Mouse (Mus musculus) kidney, embryonic 15.5 days (tissue): ENCODE data around the gene Plod2. TPM values are rescaled to one million over a fixed set of nuclear protein-coding genes. Genes with fewer than 3 reads are reported as not detected.

ENCODE experiments used
- ATAC-seq: fragments of 200-750 bp; cut with Nextera tagmentation; replicated peaks from 2 replicates; pipeline ENCODE4 v1.8.0; 2017; ENCODE audit warnings: moderate TSS enrichment; ENCODE audit not compliant: low FRiP score
- H3K27ac ChIP-seq: fragments of 300-500 bp; sonication (generic); 2 replicates; pipeline ENCODE4 v1.5.1; 2015; ENCODE audit warnings: mild to moderate bottlenecking, inconsistent platforms
- H3K27me3 ChIP-seq: fragments of 300-500 bp; sonication (generic); 2 replicates; pipeline ENCODE4 v1.6.1; 2015; ENCODE audit warnings: inconsistent platforms
- H3K36me3 ChIP-seq: fragments of 300-500 bp; sonication (generic); 2 replicates; pipeline ENCODE4 v1.6.1; 2015; ENCODE audit warnings: inconsistent platforms
- H3K4me1 ChIP-seq: fragments of 300-500 bp; sonication (generic); 2 replicates; pipeline ENCODE4 v1.6.1; 2015; ENCODE audit warnings: inconsistent platforms
- H3K4me2 ChIP-seq: fragments of 300-500 bp; sonication (generic); 2 replicates; pipeline ENCODE4 v1.6.1; 2015; ENCODE audit warnings: moderate library complexity, mild to moderate bottlenecking, inconsistent platforms
- H3K4me3 ChIP-seq: fragments of 300-500 bp; sonication (generic); replicated peaks from 2 replicates; pipeline ENCODE4 v1.5.1; 2015; ENCODE audit warnings: mild to moderate bottlenecking, inconsistent platforms
- H3K9ac ChIP-seq: fragments of 300-500 bp; sonication (generic); 2 replicates; pipeline ENCODE4 v1.6.1; 2015; ENCODE audit warnings: mild to moderate bottlenecking, inconsistent platforms
- H3K9me3 ChIP-seq: fragments of 300-500 bp; sonication (generic); replicated peaks from 2 replicates; pipeline ENCODE4 v1.6.1; 2016; ENCODE audit warnings: inconsistent platforms
- WGBS: fragments of 180-500 bp; shearing (Covaris S2); methylation state at CpG from one replicate; pipeline ENCODE4 v1.1.7; 2015; ENCODE audit warnings: mixed read lengths; 5-methylcytosine and 5-hydroxymethylcytosine counted together
- polyA plus RNA-seq: library from polyadenylated mRNA; unstranded; fragments of >200 nt; fragmentation: Nextera tagmentation; extraction: Ambion mirVana; gene quantifications from 2 replicates; pipeline ENCODE4 v1.2.1, GENCODE M21; 2015

Plod2 gene
- polyA plus RNA-seq, 1 experiment from 2014 or later: 41.9 TPM

GRCm38 (mm10) chr9:92613206-92613605, 71.2 kb downstream of the Plod2 start:
- Histone ChIP-seq H3K4me1 (no peaks in the 10 kb centered on the region), H3K27ac (no peak overlapping the region), H3K27me3 (no peaks in the 10 kb centered on the region), H3K4me3 (no peak overlapping the region), H3K36me3 (no peaks in the 10 kb centered on the region), H3K9me3 (no peaks in the 10 kb centered on the region), H3K9ac (no peak overlapping the region), H3K4me2 (no peak overlapping the region)
- WGBS: 78% methylated on average over 8 of the region's 8 CpGs
- no peak for ATAC-seq

GRCm38 (mm10) chr9:92616418-92616817, 74.4 kb downstream of the Plod2 start:
- Histone ChIP-seq H3K9ac (no peak overlapping the region), H3K4me1 (no peaks in the 10 kb centered on the region), H3K4me2 (no peak overlapping the region), H3K36me3 (no peaks in the 10 kb centered on the region), H3K9me3 (no peaks in the 10 kb centered on the region), H3K4me3 (no peak overlapping the region), H3K27ac (no peak overlapping the region), H3K27me3 (no peaks in the 10 kb centered on the region)
- WGBS: 87% methylated on average over 2 of the region's 2 CpGs
- no peak for ATAC-seq

- Histone ChIP-seq H3K4me1 (no peaks in the 10 kb centered on the region), H3K4me3 (no peak overlapping the region), H3K27ac (no peak overlapping the region), H3K36me3 (no peaks in the 10 kb centered on the region), H3K9me3 (no peaks in the 10 kb centered on the region), H3K4me2 (no peak overlapping the region), H3K9ac (no peak overlapping the region), H3K27me3 (no peaks in the 10 kb centered on the region)
- no peak for ATAC-seq
- 76% methylated on average over 2 of the region's 2 CpGs for WGBS
Measured at GRCm38 (mm10) chr9:92617376-92617775, 75.4 kb downstream of the Plod2 start.

GRCm38 (mm10) chr9:92620088-92620487, 78.1 kb downstream of the Plod2 start:
- Histone ChIP-seq H3K4me3 (no peak overlapping the region), H3K27ac (no peak overlapping the region), H3K4me1 (no peaks in the 10 kb centered on the region), H3K36me3 (no peaks in the 10 kb centered on the region), H3K9ac (no peak overlapping the region), H3K4me2 (no peak overlapping the region), H3K9me3 (no peaks in the 10 kb centered on the region), H3K27me3 (no peaks in the 10 kb centered on the region)
- WGBS: 78% methylated on average over 1 of the region's 1 CpGs
- no peak for ATAC-seq

- ATAC-seq: no peak
- Histone ChIP-seq H3K4me1 (no peaks in the 10 kb centered on the region), H3K9me3 (no peaks in the 10 kb centered on the region), H3K27me3 (no peaks in the 10 kb centered on the region), H3K27ac (no peak overlapping the region), H3K9ac (no peak overlapping the region), H3K4me2 (no peak overlapping the region), H3K36me3 (no peaks in the 10 kb centered on the region), H3K4me3 (no peak overlapping the region)
- 75% methylated on average over 3 of the region's 3 CpGs for WGBS
Measured at GRCm38 (mm10) chr9:92621246-92621645, 79.2 kb downstream of the Plod2 start.

GRCm38 (mm10) chr9:92621878-92622282, 79.9 kb downstream of the Plod2 start:
- H3K4me1 ChIP-seq: no peaks in the 10 kb centered on the region
- no peaks in the 10 kb centered on the region for H3K9me3 ChIP-seq
- no peak for ATAC-seq
- no peak overlapping the region for H3K4me3 ChIP-seq
- no peaks in the 10 kb centered on the region for H3K27me3 ChIP-seq
- no peak overlapping the region for H3K9ac ChIP-seq
- 58% methylated on average over 2 of the region's 2 CpGs for WGBS
- H3K27ac ChIP-seq: no peak overlapping the region
- no peaks in the 10 kb centered on the region for H3K36me3 ChIP-seq
- H3K4me2 ChIP-seq: no peak overlapping the region

GRCm38 (mm10) chr9:92634792-92635191, 92.8 kb downstream of the Plod2 start:
- no peak for ATAC-seq
- Histone ChIP-seq H3K4me2 (no peak overlapping the region), H3K9ac (no peak overlapping the region), H3K27me3 (no peaks in the 10 kb centered on the region), H3K27ac (no peak overlapping the region), H3K9me3 (0 out of 2 replicates have a peak, but pooled peaks cover 4% of the 10 kb centered on the region), H3K36me3 (no peaks in the 10 kb centered on the region), H3K4me3 (no peak overlapping the region), H3K4me1 (no peaks in the 10 kb centered on the region)
- WGBS: 75% methylated on average over 3 of the region's 3 CpGs

GRCm38 (mm10) chr9:92639200-92639897, 97.3 kb downstream of the Plod2 start:
- Histone ChIP-seq H3K9ac (no peak overlapping the region), H3K27me3 (no peaks in the 10 kb centered on the region), H3K4me2 (no peak overlapping the region), H3K9me3 (no peaks in the 10 kb centered on the region), H3K36me3 (no peaks in the 10 kb centered on the region), H3K27ac (no peak overlapping the region), H3K4me1 (no peaks in the 10 kb centered on the region), H3K4me3 (no peak overlapping the region)
- no peak for ATAC-seq
- WGBS: 79% methylated on average over 6 of the region's 6 CpGs

- no peaks in the 10 kb centered on the region for H3K27me3 ChIP-seq
- no peaks in the 10 kb centered on the region for H3K36me3 ChIP-seq
- H3K4me1 ChIP-seq: no peaks in the 10 kb centered on the region
- H3K4me3 ChIP-seq: no peak overlapping the region
- no peak overlapping the region for H3K27ac ChIP-seq
- no peak overlapping the region for H3K4me2 ChIP-seq
- no peak for ATAC-seq
- no peak overlapping the region for H3K9ac ChIP-seq
- H3K9me3 ChIP-seq: no peaks in the 10 kb centered on the region; the same call in 1 of the 2 replicates
- WGBS: 69% methylated on average over 1 of the region's 1 CpGs
Measured at GRCm38 (mm10) chr9:92641717-92642116, 99.7 kb downstream of the Plod2 start.

Other genes starting within 250 kb of the Plod2 start
- gene 1700057G04Rik, start 232.8 kb upstream of the Plod2 start, polyA plus RNA-seq: not detected in 2 replicates
- 3.8 and 4.0 TPM in 2 replicates for gene Plscr4, start 84.8 kb upstream of the Plod2 start, polyA plus RNA-seq